Mouse (Mus musculus) kidney, embryonic 16.5 days (tissue): ENCODE measurements around the gene Fam169b. TPM values are rescaled to one million over a fixed set of nuclear protein-coding genes. Genes with fewer than 3 reads are reported as not detected.

Experiments
- ATAC-seq: fragments of 200-750 bp; cut with Nextera tagmentation; 2 replicates; pipeline ENCODE4 v1.8.0; 2017; ENCODE audit warnings: moderate TSS enrichment; ENCODE audit not compliant: low FRiP score, low TSS enrichment
- H3K27ac ChIP-seq: fragments of 300-500 bp; sonication (generic); 2 replicates; pipeline ENCODE4 v1.5.1; 2014; ENCODE audit warnings: low read length
- H3K27me3 ChIP-seq: fragments of 300-500 bp; sonication (generic); 2 replicates; pipeline ENCODE4 v1.6.1; 2014; ENCODE audit warnings: low read length, control low read depth, mixed read lengths; ENCODE audit not compliant: insufficient read depth
- H3K36me3 ChIP-seq: fragments of 300-500 bp; sonication (generic); 2 replicates; pipeline ENCODE4 v1.6.1; 2014; ENCODE audit warnings: low read length, control low read depth, mixed read lengths; ENCODE audit not compliant: insufficient read depth
- H3K4me1 ChIP-seq: fragments of 300-500 bp; sonication (generic); 2 replicates; pipeline ENCODE4 v1.6.1; 2014; ENCODE audit warnings: low read length, control low read depth, mixed read lengths; ENCODE audit not compliant: insufficient read depth
- H3K4me2 ChIP-seq: fragments of 300-500 bp; sonication (generic); replicated peaks from 2 replicates; pipeline ENCODE4 v1.6.1; 2014; ENCODE audit warnings: low read depth, low read length
- H3K4me3 ChIP-seq: fragments of 300-500 bp; sonication (generic); 2 replicates; pipeline ENCODE4 v1.5.1; 2014; ENCODE audit warnings: mild to moderate bottlenecking, low read length
- H3K9ac ChIP-seq: fragments of 300-500 bp; sonication (generic); replicated peaks from 2 replicates; pipeline ENCODE4 v1.6.1; 2014; ENCODE audit warnings: low read length
- H3K9me3 ChIP-seq: fragments of 300-500 bp; sonication (generic); 2 replicates; pipeline ENCODE4 v1.6.1; 2016; ENCODE audit warnings: low read length, control low read depth
- WGBS: fragments of 180-500 bp; shearing (Covaris S2); extraction: QIAGEN DNeasy Blood & Tissue Kit; methylation state at CpG from one replicate; pipeline ENCODE4 v1.1.7; 2014; 5-methylcytosine and 5-hydroxymethylcytosine counted together
- polyA plus RNA-seq: library from polyadenylated mRNA; unstranded; fragments of >200 nt; fragmentation: Nextera tagmentation; extraction: Ambion mirVana; gene quantifications from 2 replicates; pipeline ENCODE4 v1.2.1, GENCODE M21; 2015

Fam169b gene
- polyA plus RNA-seq, 1 experiment from 2014 or later, result 1.1 TPM

- Histone ChIP-seq H3K4me2 (no peak overlapping the region), H3K4me3 (no peak overlapping the region), H3K4me1 (peaks cover 11% of the 10 kb centered on the region; the same call in 1 of the 2 replicates), H3K27me3 (no peaks in the 10 kb centered on the region), H3K9me3 (no peaks in the 10 kb centered on the region), H3K27ac (no peak overlapping the region), H3K36me3 (no peaks in the 10 kb centered on the region), H3K9ac (no peak overlapping the region)
- 47% methylated on average over 11 of the region's 11 CpGs for WGBS
- ATAC-seq, result peak; percentile 39; the same call in 1 of the 2 replicates
These were observed 34.3 kb upstream of the Fam169b start for GRCm38 (mm10) chr7:68239220-68239827.

GRCm38 (mm10) chr7:68241205-68241604, 32.4 kb upstream of the Fam169b start:
- Histone ChIP-seq H3K9ac (no peak overlapping the region), H3K27me3 (no peaks in the 10 kb centered on the region), H3K4me2 (no peak overlapping the region), H3K36me3 (no peaks in the 10 kb centered on the region), H3K4me3 (no peak overlapping the region), H3K4me1 (peaks cover 10% of the 10 kb centered on the region; the same call in 1 of the 2 replicates), H3K27ac (no peak overlapping the region), H3K9me3 (no peaks in the 10 kb centered on the region)
- ATAC-seq, result no peak; the same call in 1 of the 2 replicates
- 77% methylated on average over 9 of the region's 9 CpGs for WGBS

GRCm38 (mm10) chr7:68245681-68246080, 28.0 kb upstream of the Fam169b start:
- Histone ChIP-seq H3K36me3 (no peaks in the 10 kb centered on the region), H3K27ac (no peak overlapping the region), H3K9ac (no peak overlapping the region), H3K27me3 (no peaks in the 10 kb centered on the region), H3K4me2 (no peak overlapping the region), H3K9me3 (no peaks in the 10 kb centered on the region; the same call in 1 of the 2 replicates), H3K4me3 (no peak overlapping the region), H3K4me1 (no peaks in the 10 kb centered on the region)
- WGBS, result 42% methylated on average over 4 of the region's 4 CpGs
- ATAC-seq, result no peak

GRCm38 (mm10) chr7:68246249-68246648, 27.4 kb upstream of the Fam169b start:
- no peak overlapping the region for H3K27ac ChIP-seq
- no peaks in the 10 kb centered on the region for H3K27me3 ChIP-seq
- H3K4me3 ChIP-seq, result no peak overlapping the region
- ATAC-seq, result no peak
- no peaks in the 10 kb centered on the region for H3K36me3 ChIP-seq
- H3K4me1 ChIP-seq, result no peaks in the 10 kb centered on the region
- no peak overlapping the region for H3K9ac ChIP-seq
- WGBS, result 61% methylated on average over 8 of the region's 8 CpGs
- no peaks in the 10 kb centered on the region; the same call in 1 of the 2 replicates for H3K9me3 ChIP-seq
- H3K4me2 ChIP-seq, result no peak overlapping the region

- H3K27me3 ChIP-seq, result no peaks in the 10 kb centered on the region
- H3K36me3 ChIP-seq, result no peaks in the 10 kb centered on the region
- no peak overlapping the region for H3K4me3 ChIP-seq
- H3K9me3 ChIP-seq, result no peaks in the 10 kb centered on the region; the same call in 1 of the 2 replicates
- H3K9ac ChIP-seq, result no peak overlapping the region
- WGBS, result 18% methylated on average over 1 of the region's 1 CpGs
- H3K4me2 ChIP-seq, result no peak overlapping the region
- ATAC-seq, result no peak
- no peaks in the 10 kb centered on the region for H3K4me1 ChIP-seq
- no peak overlapping the region for H3K27ac ChIP-seq
These were observed 23.2 kb upstream of the Fam169b start for GRCm38 (mm10) chr7:68250411-68250810.

- Histone ChIP-seq H3K27me3 (no peaks in the 10 kb centered on the region), H3K9ac (no peak overlapping the region), H3K27ac (no peak overlapping the region), H3K9me3 (no peaks in the 10 kb centered on the region; the same call in 1 of the 2 replicates), H3K4me2 (no peak overlapping the region), H3K4me3 (no peak overlapping the region), H3K4me1 (no peaks in the 10 kb centered on the region), H3K36me3 (no peaks in the 10 kb centered on the region)
- no peak for ATAC-seq
- WGBS, result 91% methylated on average over 3 of the region's 3 CpGs
These were observed 22.7 kb upstream of the Fam169b start for GRCm38 (mm10) chr7:68250902-68251301.

- no peak overlapping the region for H3K27ac ChIP-seq
- ATAC-seq, result no peak
- no peaks in the 10 kb centered on the region for H3K27me3 ChIP-seq
- peaks cover 9% of the 10 kb centered on the region for H3K4me1 ChIP-seq
- no peak overlapping the region for H3K4me3 ChIP-seq
- no peak overlapping the region for H3K4me2 ChIP-seq
- H3K9me3 ChIP-seq, result no peaks in the 10 kb centered on the region
- no peaks in the 10 kb centered on the region for H3K36me3 ChIP-seq
- no peak overlapping the region for H3K9ac ChIP-seq
- WGBS, result 73% methylated on average over 2 of the region's 2 CpGs
These were observed 15.9 kb upstream of the Fam169b start for GRCm38 (mm10) chr7:68257767-68258166.

GRCm38 (mm10) chr7:68258326-68259150, 15.1 kb upstream of the Fam169b start:
- H3K9me3 ChIP-seq, result no peaks in the 10 kb centered on the region
- no peak overlapping the region for H3K27ac ChIP-seq
- no peak overlapping the region for H3K4me2 ChIP-seq
- no peaks in the 10 kb centered on the region for H3K27me3 ChIP-seq
- no peak overlapping the region for H3K9ac ChIP-seq
- WGBS, result 81% methylated on average over 17 of the region's 17 CpGs
- peaks cover 13% of the 10 kb centered on the region for H3K4me1 ChIP-seq
- H3K36me3 ChIP-seq, result no peaks in the 10 kb centered on the region
- ATAC-seq, result no peak
- no peak overlapping the region for H3K4me3 ChIP-seq

- H3K4me3 ChIP-seq, result no peak overlapping the region
- WGBS, result 71% methylated on average over 6 of the region's 6 CpGs
These were observed 14.0 kb upstream of the Fam169b start for GRCm38 (mm10) chr7:68259523-68260081.

More at GRCm38 (mm10) chr7:68259523-68260081, 14.0 kb upstream of the Fam169b start:
- H3K27ac ChIP-seq, result no peak overlapping the region
- no peaks in the 10 kb centered on the region for H3K27me3 ChIP-seq
- no peaks in the 10 kb centered on the region for H3K36me3 ChIP-seq
- no peak overlapping the region for H3K4me2 ChIP-seq
- no peak overlapping the region for H3K9ac ChIP-seq
- H3K4me1 ChIP-seq, result peaks cover 24% of the 10 kb centered on the region
- no peaks in the 10 kb centered on the region for H3K9me3 ChIP-seq
- ATAC-seq, result no peak
